Mouse (Mus musculus) intestine, embryonic 14.5 days (tissue): ENCODE measurements at regions not wholly inside any gene's neighbourhood (a gene's known extent, or its start where the extent isn't known, plus 50 kb on each side); places are given as distances from the start of the nearest gene placed in this dataset.

ENCODE experiments used
- ATAC-seq: fragments of 200-750 bp; cut with Nextera tagmentation; replicated peaks from 2 replicates; pipeline ENCODE4 v1.8.0; 2017; ENCODE audit warnings: low read depth, moderate number of reproducible peaks, moderate TSS enrichment, moderate library complexity; ENCODE audit not compliant: low FRiP score, low TSS enrichment
- DNase-seq: peaks from one replicate; pipeline ENCODE4 v3.0.0-alpha.2; 2018; ENCODE audit warnings: low spot score
- H3K27ac ChIP-seq: fragments of 300-500 bp; sonication (generic); 2 replicates; pipeline ENCODE4 v1.5.1; 2014; ENCODE audit warnings: low read depth, mild to moderate bottlenecking, control low read depth
- H3K27me3 ChIP-seq: fragments of 300-500 bp; sonication (generic); replicated peaks from 2 replicates; pipeline ENCODE4 v1.6.1; 2014; ENCODE audit warnings: low read length, control low read depth; ENCODE audit not compliant: control insufficient read depth, insufficient read depth
- H3K36me3 ChIP-seq: fragments of 300-500 bp; sonication (generic); 2 replicates; pipeline ENCODE4 v1.6.1; 2014; ENCODE audit warnings: low read length, control low read depth; ENCODE audit not compliant: control insufficient read depth, insufficient read depth
- H3K4me1 ChIP-seq: fragments of 300-500 bp; sonication (generic); replicated peaks from 2 replicates; pipeline ENCODE4 v1.6.1; 2014; ENCODE audit warnings: low read length, control low read depth, mixed read lengths; ENCODE audit not compliant: control insufficient read depth, insufficient read depth
- H3K4me2 ChIP-seq: fragments of 300-500 bp; sonication (generic); 2 replicates; pipeline ENCODE4 v1.6.1; 2014; ENCODE audit warnings: low read length
- H3K4me3 ChIP-seq: fragments of 300-500 bp; sonication (generic); 2 replicates; pipeline ENCODE4 v1.5.1; 2014; ENCODE audit warnings: low read depth, low read length, control low read depth, mixed read lengths
- H3K9ac ChIP-seq: fragments of 300-500 bp; sonication (generic); 2 replicates; pipeline ENCODE4 v1.6.1; 2014; ENCODE audit warnings: mild to moderate bottlenecking, low read length
- H3K9me3 ChIP-seq: fragments of 300-500 bp; sonication (generic); 2 replicates; pipeline ENCODE4 v1.6.1; 2016; ENCODE audit warnings: low read length, control low read depth; ENCODE audit not compliant: control insufficient read depth
- WGBS: fragments of 180-500 bp; shearing (Covaris S2); extraction: QIAGEN DNeasy Blood & Tissue Kit; methylation state at CpG from one replicate; pipeline ENCODE4 v1.1.7; 2014; 5-methylcytosine and 5-hydroxymethylcytosine counted together

DNA sequence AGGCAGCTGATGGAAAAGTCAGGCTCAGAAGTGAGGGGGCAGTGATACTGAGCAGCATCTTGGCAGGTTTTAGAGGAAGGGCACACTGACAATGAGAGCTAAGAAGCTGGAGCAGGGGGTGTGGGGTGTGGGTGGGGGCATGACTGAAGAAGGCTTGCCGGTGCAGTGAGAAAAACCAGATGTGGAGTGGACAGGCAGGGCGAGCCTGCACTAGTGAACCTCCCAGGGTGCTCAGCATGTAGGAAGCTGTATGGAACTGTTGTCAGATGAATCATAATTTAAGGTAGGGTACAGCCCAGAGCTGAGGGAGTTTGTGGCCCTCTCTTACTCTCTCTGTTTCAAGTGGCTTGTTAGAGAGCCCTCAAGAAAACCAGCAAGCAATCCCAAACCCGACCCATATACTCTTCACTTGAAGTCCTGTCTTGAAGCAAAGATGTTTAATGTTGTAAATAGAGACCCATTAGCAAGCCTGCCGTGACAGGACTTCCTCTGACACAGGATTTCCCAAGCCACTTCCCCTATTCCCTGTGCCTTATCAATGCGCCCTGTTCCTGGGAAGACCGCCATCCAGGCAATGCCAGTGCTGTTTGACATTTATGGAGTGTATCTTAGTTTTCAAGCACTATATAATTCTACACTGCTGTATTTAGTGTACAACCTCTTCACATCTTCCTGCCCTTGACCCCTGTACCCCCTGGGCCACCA lies 90.4 kb upstream of the Npvf start:
- Histone ChIP-seq H3K4me3 (no peak overlapping the region), H3K9ac (no peak overlapping the region), H3K27ac (no peak overlapping the region), H3K4me2 (no peak overlapping the region), H3K36me3 (no peaks in the 10 kb centered on the region), H3K27me3 (no peaks in the 10 kb centered on the region), H3K4me1 (peaks cover 15% of the 10 kb centered on the region), H3K9me3 (no peaks in the 10 kb centered on the region)
- 29% methylated on average over 6 of the region's 6 CpGs for WGBS
- 0 out of 2 replicates have a peak, but pooled peaks have one; percentile 32 for ATAC-seq
- no peak for DNase-seq

DNA sequence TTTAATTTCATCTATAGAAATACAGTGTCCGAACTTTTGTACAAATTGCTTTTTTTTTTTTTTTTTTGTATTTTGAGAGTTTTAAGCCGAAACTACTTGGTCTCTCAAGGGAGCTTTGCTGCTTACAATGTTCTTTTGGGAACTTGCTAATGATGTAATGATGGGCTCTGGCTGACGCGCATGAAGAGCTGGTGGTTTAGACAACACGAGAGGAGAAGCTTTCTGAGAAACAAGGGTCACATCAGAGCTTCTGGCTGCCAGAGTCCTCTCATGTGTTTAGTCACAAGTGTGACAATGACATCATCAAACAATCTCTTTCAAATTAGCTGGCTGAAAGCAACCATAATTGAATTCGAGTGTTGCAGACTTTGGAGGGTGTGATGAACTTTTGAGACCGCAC lies 98.9 kb upstream of the Npvf start:
- Histone ChIP-seq H3K9me3 (no peaks in the 10 kb centered on the region), H3K27ac (no peak overlapping the region), H3K36me3 (no peaks in the 10 kb centered on the region), H3K9ac (no peak overlapping the region), H3K4me2 (no peak overlapping the region), H3K27me3 (no peaks in the 10 kb centered on the region), H3K4me3 (no peak overlapping the region), H3K4me1 (0 out of 2 replicates have a peak, but pooled peaks cover 6% of the 10 kb centered on the region)
- 81% methylated on average over 7 of the region's 7 CpGs for WGBS
- DNase-seq (no peak), ATAC-seq (no peak)

DNA sequence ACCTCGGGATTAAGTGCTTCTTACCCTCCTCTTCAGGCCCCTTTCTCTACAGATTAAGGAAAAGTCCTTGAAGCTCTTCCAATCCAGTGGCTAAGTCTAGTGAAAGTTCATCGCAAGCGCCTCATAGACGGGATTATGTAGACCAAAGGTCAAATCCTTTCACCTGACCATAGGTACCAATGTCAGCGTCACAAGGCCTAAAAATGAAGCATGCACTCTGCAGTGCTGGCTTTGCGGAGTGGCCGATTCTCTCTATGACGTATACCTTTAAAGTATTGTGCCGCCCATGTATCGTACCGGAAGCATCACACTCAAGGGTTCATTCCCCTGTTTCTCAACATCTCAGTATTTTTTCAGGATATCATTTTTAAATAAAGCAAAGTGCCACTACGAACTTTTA lies 100.5 kb upstream of the Npvf start:
- no peak overlapping the region for H3K27ac ChIP-seq
- H3K4me1 ChIP-seq, result no peaks in the 10 kb centered on the region
- no peak overlapping the region for H3K4me2 ChIP-seq
- WGBS, result 93% methylated on average over 12 of the region's 12 CpGs
- no peaks in the 10 kb centered on the region for H3K36me3 ChIP-seq
- DNase-seq (no peak), ATAC-seq (no peak)
- H3K9me3 ChIP-seq, result no peaks in the 10 kb centered on the region
- H3K9ac ChIP-seq, result no peak overlapping the region
- H3K4me3 ChIP-seq, result no peak overlapping the region
- H3K27me3 ChIP-seq, result no peaks in the 10 kb centered on the region

DNA sequence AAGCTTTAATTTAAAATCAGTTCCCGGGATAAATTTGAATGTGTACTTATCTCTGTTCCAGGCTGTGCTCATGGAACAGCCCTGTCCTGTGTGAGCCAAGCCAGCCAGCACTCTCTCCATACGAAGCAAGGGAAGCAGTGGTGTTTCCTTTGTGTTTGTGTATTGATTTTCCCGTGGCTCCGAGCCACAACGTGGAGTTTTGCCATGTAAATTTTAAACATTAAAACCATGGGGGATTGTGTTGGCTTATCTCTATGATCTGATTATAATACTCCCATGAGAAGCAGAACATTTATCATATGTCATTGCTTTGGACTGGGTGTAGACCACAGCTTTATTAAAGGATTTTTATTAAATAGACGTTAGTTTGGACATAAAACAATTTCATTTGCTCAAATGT lies 106.1 kb upstream of the Npvf start:
- no peak overlapping the region for H3K27ac ChIP-seq
- no peak overlapping the region for H3K9ac ChIP-seq
- H3K27me3 ChIP-seq, result no peaks in the 10 kb centered on the region
- H3K36me3 ChIP-seq, result no peaks in the 10 kb centered on the region
- WGBS, result 69% methylated on average over 6 of the region's 6 CpGs
- no peaks in the 10 kb centered on the region for H3K4me1 ChIP-seq
- no peak overlapping the region for H3K4me3 ChIP-seq
- DNase-seq (no peak), ATAC-seq (no peak)
- no peaks in the 10 kb centered on the region for H3K9me3 ChIP-seq
- H3K4me2 ChIP-seq, result no peak overlapping the region

DNA sequence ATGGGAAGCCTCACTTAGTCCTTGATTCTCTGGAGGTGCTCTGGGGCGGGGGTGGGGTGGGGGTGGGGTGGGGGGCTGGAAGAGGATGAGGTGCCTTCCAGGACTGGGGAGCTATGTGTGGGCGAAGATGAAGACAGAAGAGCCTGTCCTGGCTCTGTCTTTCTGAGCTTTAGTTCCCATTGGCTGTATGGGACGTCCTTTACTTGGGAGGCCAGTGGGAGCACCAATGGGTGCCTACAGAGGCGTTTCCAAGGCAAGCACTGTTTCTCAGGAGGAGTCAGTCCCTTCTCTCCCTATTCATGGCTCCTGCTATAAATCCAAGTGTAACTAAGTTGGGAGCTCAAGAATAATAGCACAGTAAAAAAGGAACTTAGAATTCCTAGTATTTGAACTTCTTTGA lies 108.9 kb upstream of the Npvf start:
- Histone ChIP-seq H3K27ac (no peak overlapping the region), H3K36me3 (no peaks in the 10 kb centered on the region), H3K9ac (no peak overlapping the region), H3K4me1 (peaks cover 4% of the 10 kb centered on the region; the same call in 1 of the 2 replicates), H3K4me3 (no peak overlapping the region), H3K27me3 (no peaks in the 10 kb centered on the region), H3K4me2 (no peak overlapping the region), H3K9me3 (no peaks in the 10 kb centered on the region)
- ATAC-seq (no peak), DNase-seq (no peak)
- WGBS, result 53% methylated on average over 4 of the region's 4 CpGs

DNA sequence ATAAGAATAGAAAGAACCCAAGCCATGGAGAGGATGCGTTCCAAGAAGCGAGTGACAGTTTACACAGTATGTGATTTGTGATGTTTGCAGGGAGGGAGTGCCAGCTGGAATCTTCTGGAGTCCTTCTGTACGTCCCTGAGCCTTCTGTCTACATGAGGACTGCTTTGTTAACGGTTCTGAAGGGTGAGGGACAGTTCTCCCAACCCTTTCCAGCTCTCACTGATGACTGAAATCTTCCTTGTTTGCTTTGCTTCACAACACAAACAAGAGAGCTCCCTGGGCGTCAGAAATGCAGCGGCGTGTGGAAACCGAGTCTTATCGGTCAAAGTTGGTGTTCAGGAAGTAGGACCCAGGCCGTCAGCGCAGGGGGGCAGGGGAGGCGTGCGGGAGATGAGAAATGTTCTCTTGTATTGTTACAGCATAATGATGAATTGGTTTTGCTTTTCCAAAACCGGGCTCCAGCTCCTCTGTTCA lies 112.2 kb upstream of the Npvf start:
- 43% methylated on average over 14 of the region's 14 CpGs for WGBS
- ATAC-seq, result no peak
- DNase-seq, result no peak
- no peak overlapping the region for H3K4me3 ChIP-seq
- peaks cover 4% of the 10 kb centered on the region; the same call in 1 of the 2 replicates for H3K4me1 ChIP-seq
- H3K36me3 ChIP-seq, result no peaks in the 10 kb centered on the region
- H3K27me3 ChIP-seq, result no peaks in the 10 kb centered on the region
- H3K27ac ChIP-seq, result 0 out of 2 replicates have a peak overlapping the region, but pooled peaks have one; percentile 11
- no peak overlapping the region for H3K4me2 ChIP-seq
- no peak overlapping the region for H3K9ac ChIP-seq
- no peaks in the 10 kb centered on the region for H3K9me3 ChIP-seq

DNA sequence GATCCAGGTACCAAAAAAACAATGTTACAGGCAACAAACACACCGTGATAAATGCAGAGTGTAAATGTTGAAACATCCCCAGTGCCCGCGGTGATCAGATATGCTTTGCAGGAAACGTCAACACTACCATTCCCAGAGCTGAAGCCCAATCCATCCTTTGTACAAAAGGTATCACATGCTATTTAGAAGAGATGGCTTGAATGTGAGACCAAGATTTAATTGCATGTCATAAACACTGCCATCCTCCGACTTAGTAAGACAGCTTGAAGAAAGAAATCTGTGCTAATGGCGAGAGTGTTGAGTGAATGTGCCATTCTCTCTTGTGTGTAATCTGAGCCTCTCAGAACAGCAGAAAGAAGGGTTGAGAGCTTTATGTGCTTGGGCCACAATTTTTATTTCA lies 112.9 kb upstream of the Npvf start:
- Histone ChIP-seq H3K4me1 (peaks cover 4% of the 10 kb centered on the region; the same call in 1 of the 2 replicates), H3K27me3 (no peaks in the 10 kb centered on the region), H3K9ac (no peak overlapping the region), H3K27ac (no peak overlapping the region), H3K36me3 (no peaks in the 10 kb centered on the region), H3K4me2 (no peak overlapping the region), H3K9me3 (no peaks in the 10 kb centered on the region), H3K4me3 (no peak overlapping the region)
- WGBS, result 56% methylated on average over 6 of the region's 6 CpGs
- no peak for ATAC-seq
- no peak for DNase-seq

DNA sequence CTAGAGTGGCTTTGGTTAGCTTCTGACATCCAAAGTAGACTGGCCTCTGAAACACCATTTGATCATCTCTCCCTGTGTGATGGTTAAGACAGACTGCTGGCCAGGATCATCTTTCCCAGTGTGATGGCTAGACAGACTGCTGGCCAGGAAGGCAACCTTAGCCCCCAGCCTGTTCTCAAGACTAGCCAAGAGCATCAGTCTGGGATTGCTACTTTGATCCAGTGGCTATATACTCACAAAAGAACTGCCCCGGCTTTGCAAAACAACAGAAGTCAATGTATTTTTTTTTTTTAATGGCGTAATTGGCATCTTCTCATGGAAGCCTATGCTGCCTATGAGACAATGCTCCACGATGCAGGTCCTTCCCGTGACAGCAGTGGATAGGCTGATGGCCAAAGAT lies 113.6 kb upstream of the Npvf start:
- Histone ChIP-seq H3K4me2 (no peak overlapping the region), H3K4me1 (peaks cover 4% of the 10 kb centered on the region; the same call in 1 of the 2 replicates), H3K4me3 (no peak overlapping the region), H3K36me3 (no peaks in the 10 kb centered on the region), H3K27me3 (no peaks in the 10 kb centered on the region), H3K9me3 (no peaks in the 10 kb centered on the region), H3K27ac (no peak overlapping the region), H3K9ac (no peak overlapping the region)
- WGBS, result 90% methylated on average over 4 of the region's 4 CpGs
- DNase-seq (no peak), ATAC-seq (no peak)

DNA sequence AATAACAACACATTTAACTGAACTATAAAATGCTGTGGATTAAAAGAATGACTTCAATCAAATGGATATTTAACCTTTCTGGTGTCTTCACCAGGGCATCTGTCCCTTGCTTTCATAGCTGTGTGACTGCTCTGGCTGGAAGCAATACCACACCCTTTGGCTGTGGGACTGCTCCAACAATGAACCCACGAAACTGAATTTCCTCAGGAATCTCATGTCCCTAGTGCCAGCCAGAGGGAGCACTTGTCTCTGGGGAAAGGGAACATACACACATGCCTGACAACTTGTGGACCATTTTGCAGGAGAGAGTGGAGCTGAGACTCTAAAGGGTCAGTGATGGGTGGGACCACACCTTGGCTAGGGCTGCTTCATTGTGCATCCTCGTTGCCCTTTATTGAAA lies 114.9 kb upstream of the Npvf start:
- Histone ChIP-seq H3K4me1 (peaks cover 4% of the 10 kb centered on the region; the same call in 1 of the 2 replicates), H3K27ac (no peak overlapping the region), H3K4me2 (no peak overlapping the region), H3K9ac (no peak overlapping the region), H3K4me3 (no peak overlapping the region), H3K36me3 (no peaks in the 10 kb centered on the region), H3K9me3 (no peaks in the 10 kb centered on the region), H3K27me3 (no peaks in the 10 kb centered on the region)
- DNase-seq (no peak), ATAC-seq (no peak)
- 79% methylated on average over 2 of the region's 2 CpGs for WGBS
